Mouse (Mus musculus) cerebellum, adult 11-12 months (tissue): ENCODE results near the gene Rnf152.

ENCODE experiments used
- DNase-seq: peaks from one replicate; pipeline ENCODE4 v3.0.0; 2022

Gene Rnf152

GRCm38 (mm10) chr1:105356291-105357011 lies at the start of gene Rnf152:
Gene Rnf152, minus strand, starts transcription at chr1:105356710.
- peak; percentile 88 for DNase-seq

- no peak for DNase-seq
Observed at GRCm38 (mm10) chr1:105402853-105403252, 46.3 kb upstream of the Rnf152 start.

GRCm38 (mm10) chr1:105384141-105384937 lies 27.8 kb upstream of the Rnf152 start:
- DNase-seq, result no peak

- DNase-seq, result no peak
Observed at GRCm38 (mm10) chr1:105377546-105377945, 21.0 kb upstream of the Rnf152 start.

- no peak for DNase-seq
Observed at GRCm38 (mm10) chr1:105374618-105375017, 18.1 kb upstream of the Rnf152 start.

- no peak for DNase-seq
Observed at GRCm38 (mm10) chr1:105362701-105363100, 6.2 kb upstream of the Rnf152 start.

- peak; percentile 41 for DNase-seq
Observed at GRCm38 (mm10) chr1:105358896-105359295, 2.4 kb upstream of the Rnf152 start.

- peak; percentile 64 for DNase-seq
Observed at GRCm38 (mm10) chr1:105355910-105356290, 610 bp downstream of the Rnf152 start.

- DNase-seq, result peak; percentile 81
Observed at GRCm38 (mm10) chr1:105354901-105355891, 1.3 kb downstream of the Rnf152 start.

GRCm38 (mm10) chr1:105351806-105352205 lies 4.7 kb downstream of the Rnf152 start:
- no peak for DNase-seq

- no peak for DNase-seq
Observed at GRCm38 (mm10) chr1:105342305-105342704, 14.2 kb downstream of the Rnf152 start.

- DNase-seq, result no peak
Observed at GRCm38 (mm10) chr1:105340943-105341342, 15.6 kb downstream of the Rnf152 start.

GRCm38 (mm10) chr1:105337397-105337796 lies 19.1 kb downstream of the Rnf152 start:
- no peak for DNase-seq

GRCm38 (mm10) chr1:105336096-105336495 lies 20.4 kb downstream of the Rnf152 start:
- no peak for DNase-seq

- no peak for DNase-seq
Observed at GRCm38 (mm10) chr1:105332087-105332731, 24.3 kb downstream of the Rnf152 start.

- no peak for DNase-seq
Observed at GRCm38 (mm10) chr1:105331605-105332004, 24.9 kb downstream of the Rnf152 start.

- DNase-seq, result no peak
Observed at GRCm38 (mm10) chr1:105330581-105331320, 25.8 kb downstream of the Rnf152 start.

- DNase-seq, result no peak
Observed at GRCm38 (mm10) chr1:105327789-105328188, 28.7 kb downstream of the Rnf152 start.

- no peak for DNase-seq
Observed at GRCm38 (mm10) chr1:105324636-105325035, 31.9 kb downstream of the Rnf152 start.

GRCm38 (mm10) chr1:105314010-105314800 lies 42.3 kb downstream of the Rnf152 start:
- DNase-seq, result no peak

GRCm38 (mm10) chr1:105312601-105312901 lies 44.0 kb downstream of the Rnf152 start:
- DNase-seq, result no peak
